Mouse (Mus musculus) brown adipose tissue, adult 24 weeks (tissue): ENCODE results near the gene Hcfc2. TPM values are rescaled to one million over a fixed set of nuclear protein-coding genes. Genes with fewer than 3 reads are reported as not detected.

Experiments
- H3K27ac ChIP-seq: fragments of 200-500 bp; replicated peaks from 2 replicates; pipeline ENCODE4 v1.5.1; 2012; ENCODE audit warnings: low read depth, mild to moderate bottlenecking, low read length
- H3K4me1 ChIP-seq: fragments of 200-500 bp; 2 replicates; pipeline ENCODE4 v1.6.1; 2012; ENCODE audit warnings: low read length, mixed read lengths; ENCODE audit not compliant: control insufficient read depth, insufficient read depth, insufficient read length
- H3K4me3 ChIP-seq: fragments of 200-500 bp; 2 replicates; pipeline ENCODE4 v1.5.1; 2012; ENCODE audit warnings: low read depth, mild to moderate bottlenecking, low read length, moderate library complexity; ENCODE audit not compliant: insufficient read depth
- polyA plus RNA-seq: library from polyadenylated mRNA; stranded (reverse); fragments of >200 nt; gene quantifications from 2 replicates; pipeline ENCODE4 v1.2.4, GENCODE M21; 2012; ENCODE audit not compliant: missing spikeins, insufficient read depth, insufficient read length

The Hcfc2 gene
- polyA plus RNA-seq: 14.1 and 19.4 TPM in 2 replicates

DNA sequence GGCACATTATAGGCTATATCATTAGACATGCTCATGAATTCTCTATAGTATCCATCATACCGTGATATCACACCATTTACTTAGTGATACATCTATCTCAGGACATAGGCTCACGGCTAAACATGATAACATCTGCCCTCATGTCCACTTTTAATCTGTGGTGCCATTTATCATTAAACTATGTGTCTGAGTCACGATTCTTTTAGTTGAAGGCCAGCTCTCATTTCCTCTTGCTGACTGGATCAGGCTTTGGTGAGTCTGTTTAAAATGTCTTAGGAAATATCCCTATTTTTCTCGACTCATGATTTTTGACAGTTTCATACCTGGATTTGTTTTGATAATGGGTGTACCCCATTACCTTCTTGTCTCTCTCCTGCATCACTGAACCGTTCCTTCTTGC is at the start of gene Hcfc2:
TSS of gene Hcfc2 (plus strand) at position 205 of the 400 bp plus-strand sequence.
- peak within 1 kb of the TSS; percentile 79 for H3K27ac ChIP-seq
- peaks cover 14% of the 10 kb centered on the region for H3K4me1 ChIP-seq

GRCm38 (mm10) chr10:82647205-82647811 is 48.7 kb upstream of the Hcfc2 start:
- H3K4me1 ChIP-seq: no peaks in the 10 kb centered on the region
- H3K4me3 ChIP-seq: no peak overlapping the region
- no peak overlapping the region for H3K27ac ChIP-seq

More for the DNA sequence above, at the start of gene Hcfc2:
- H3K4me3 ChIP-seq: no peak within 1 kb of the TSS

DNA sequence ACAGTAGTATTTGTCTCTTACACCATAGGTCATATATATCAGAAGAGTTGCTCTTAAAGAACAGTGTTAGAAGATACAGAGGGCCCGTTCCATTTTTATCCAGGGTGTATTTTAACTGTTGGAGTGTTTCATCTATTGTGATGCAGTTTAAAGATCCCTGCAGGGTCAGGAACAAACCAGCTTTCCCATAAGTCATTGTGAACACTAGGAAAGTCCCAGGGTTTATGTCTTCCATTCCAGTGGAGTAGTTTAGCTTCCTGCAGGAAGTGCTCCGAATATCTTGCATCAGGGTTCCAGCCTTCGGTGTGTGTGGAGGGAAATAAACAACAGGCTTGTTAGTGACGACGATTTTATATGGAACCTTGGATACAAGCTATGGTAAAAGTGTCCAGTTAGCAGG is 44.7 kb upstream of the Hcfc2 start:
- H3K27ac ChIP-seq: no peak overlapping the region
- H3K4me3 ChIP-seq: no peak overlapping the region
- H3K4me1 ChIP-seq: no peaks in the 10 kb centered on the region

DNA sequence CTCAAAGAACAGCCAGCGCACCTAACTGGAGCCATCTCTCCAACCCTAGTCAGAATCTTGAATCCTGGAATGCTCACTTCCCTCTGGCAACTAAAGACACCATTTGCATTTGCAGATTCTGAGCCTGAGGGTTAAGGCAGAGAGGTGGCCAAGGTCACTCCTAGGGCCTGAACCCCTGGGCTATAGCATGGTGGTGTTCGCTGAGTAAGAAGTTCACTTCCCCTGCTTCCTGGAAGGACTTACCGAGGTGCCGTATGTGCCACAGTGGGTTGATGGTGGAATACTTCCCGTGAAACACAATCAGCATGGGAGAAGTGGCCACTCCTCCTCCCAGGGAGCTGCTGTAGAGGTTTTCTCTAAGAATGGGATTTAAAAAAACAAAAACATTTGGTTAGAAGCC is 43.3 kb upstream of the Hcfc2 start:
- Histone ChIP-seq H3K27ac (no peak overlapping the region), H3K4me1 (no peaks in the 10 kb centered on the region), H3K4me3 (no peak overlapping the region)

DNA sequence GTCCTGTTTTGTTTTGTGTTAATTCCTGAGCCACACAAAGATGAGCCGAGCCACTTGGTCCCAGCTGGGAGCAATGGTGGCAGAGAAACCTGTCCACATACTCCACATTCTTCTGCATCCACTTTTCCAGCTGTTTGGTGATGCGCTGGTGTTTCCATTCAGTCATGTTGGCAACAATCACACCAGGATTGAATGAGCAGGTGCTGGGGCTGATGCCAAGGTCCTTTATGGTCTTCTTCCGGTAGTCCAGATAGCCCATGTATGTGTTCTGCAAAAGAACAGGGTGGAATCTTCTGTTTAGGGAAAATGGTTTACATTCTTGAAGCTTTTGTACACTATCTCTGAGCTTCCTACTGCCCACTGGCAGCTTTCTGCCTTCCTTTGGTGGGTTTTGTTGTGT is 41.4 kb upstream of the Hcfc2 start:
- H3K27ac ChIP-seq: no peak overlapping the region
- H3K4me1 ChIP-seq: no peaks in the 10 kb centered on the region
- no peak overlapping the region for H3K4me3 ChIP-seq

GRCm38 (mm10) chr10:82661820-82662219 is 34.1 kb upstream of the Hcfc2 start:
- no peak overlapping the region for H3K4me3 ChIP-seq
- H3K27ac ChIP-seq: no peak overlapping the region
- H3K4me1 ChIP-seq: no peaks in the 10 kb centered on the region

GRCm38 (mm10) chr10:82662267-82662990 is 33.5 kb upstream of the Hcfc2 start:
- no peaks in the 10 kb centered on the region for H3K4me1 ChIP-seq
- H3K27ac ChIP-seq: no peak overlapping the region
- H3K4me3 ChIP-seq: no peak overlapping the region

- H3K4me1 ChIP-seq: no peaks in the 10 kb centered on the region
- H3K27ac ChIP-seq: no peak overlapping the region
- H3K4me3 ChIP-seq: no peak overlapping the region
Observed at GRCm38 (mm10) chr10:82663289-82663688, 32.7 kb upstream of the Hcfc2 start.

DNA sequence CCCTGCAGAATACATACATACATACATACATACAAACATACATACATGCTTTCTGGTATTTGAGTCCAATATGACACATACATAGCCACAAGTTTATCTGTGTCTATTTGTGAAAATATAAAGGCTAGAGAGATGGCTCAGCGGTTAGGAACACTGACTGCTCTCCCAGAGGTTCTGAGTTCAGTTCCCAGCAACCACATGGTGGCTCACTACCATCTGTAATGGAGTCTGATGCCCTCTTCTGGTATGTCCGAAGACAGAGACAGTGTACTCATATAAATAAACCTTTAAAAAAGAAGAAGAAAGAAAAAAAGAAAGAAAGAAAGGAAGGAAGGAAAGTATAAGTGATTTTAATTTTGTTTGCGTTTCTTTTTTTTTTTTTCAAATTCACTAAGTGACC is 30.0 kb upstream of the Hcfc2 start:
- Histone ChIP-seq H3K4me1 (no peaks in the 10 kb centered on the region), H3K4me3 (no peak overlapping the region), H3K27ac (no peak overlapping the region)

- no peaks in the 10 kb centered on the region for H3K4me1 ChIP-seq
- H3K27ac ChIP-seq: no peak overlapping the region
- H3K4me3 ChIP-seq: no peak overlapping the region
Observed at GRCm38 (mm10) chr10:82666436-82667234, 29.3 kb upstream of the Hcfc2 start.

DNA sequence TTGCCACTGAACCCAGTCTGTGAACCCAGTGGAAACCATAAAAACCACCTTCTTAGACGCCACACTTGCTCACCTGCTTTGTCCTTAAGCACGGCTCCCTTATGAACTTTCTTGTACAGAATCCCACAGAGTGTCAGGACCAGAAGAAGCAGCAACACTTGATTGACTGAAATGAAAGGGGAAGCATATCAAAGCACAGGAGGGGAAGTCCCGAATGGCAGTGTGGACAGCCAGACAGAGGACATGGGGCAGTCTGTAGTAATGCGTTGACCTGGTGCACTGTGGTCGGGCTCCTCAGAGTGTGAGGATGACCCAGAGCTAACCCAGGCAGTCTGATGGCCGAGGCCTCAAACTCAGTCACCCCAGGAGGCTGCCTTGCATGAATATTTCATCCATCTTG is 25.8 kb upstream of the Hcfc2 start:
- Histone ChIP-seq H3K4me3 (no peak overlapping the region), H3K4me1 (no peaks in the 10 kb centered on the region), H3K27ac (no peak overlapping the region)

DNA sequence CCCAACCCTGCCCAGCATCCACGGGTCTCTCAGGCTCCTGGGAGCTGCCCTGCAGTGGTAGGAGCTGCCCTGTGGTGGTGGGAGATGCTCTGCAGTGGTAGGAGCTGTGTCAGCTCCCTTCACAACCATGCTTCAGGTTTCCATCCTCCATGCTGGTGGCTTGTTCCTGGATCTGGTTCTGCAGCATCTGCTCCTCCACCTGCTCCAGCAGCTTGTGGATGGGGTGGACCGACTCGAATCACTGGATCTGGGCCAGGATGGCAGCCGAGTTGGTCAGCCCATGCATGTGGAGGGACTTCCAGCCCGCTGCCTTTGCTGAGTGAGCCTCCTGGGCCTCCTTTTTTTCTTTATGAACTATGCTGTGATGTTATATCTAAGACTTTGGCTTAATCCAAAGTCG is 19.0 kb upstream of the Hcfc2 start:
- no peak overlapping the region for H3K4me3 ChIP-seq
- no peaks in the 10 kb centered on the region for H3K4me1 ChIP-seq
- H3K27ac ChIP-seq: no peak overlapping the region

DNA sequence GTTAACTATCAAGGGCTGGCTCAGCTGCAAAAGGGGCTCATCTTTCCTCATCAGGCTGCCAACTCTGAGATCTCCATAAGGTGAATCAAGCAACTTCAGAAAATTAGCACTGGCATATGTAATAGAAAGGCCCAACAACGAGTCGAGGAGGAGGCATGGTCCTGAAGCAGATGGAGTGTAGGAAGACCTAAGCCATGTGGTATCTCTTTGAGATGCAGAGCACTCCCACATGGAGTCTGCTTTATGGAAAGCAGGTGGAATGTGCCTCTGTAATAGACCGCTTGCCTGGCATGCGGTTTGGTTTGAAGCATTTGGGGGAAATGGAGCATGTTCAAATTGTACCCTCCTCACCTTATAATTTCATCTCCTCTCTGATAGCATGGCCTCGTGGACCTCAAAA is 15.2 kb upstream of the Hcfc2 start:
- Histone ChIP-seq H3K4me1 (no peaks in the 10 kb centered on the region), H3K4me3 (no peak overlapping the region), H3K27ac (no peak overlapping the region)

GRCm38 (mm10) chr10:82681639-82682038 is 14.3 kb upstream of the Hcfc2 start:
- Histone ChIP-seq H3K27ac (no peak overlapping the region), H3K4me3 (no peak overlapping the region), H3K4me1 (no peaks in the 10 kb centered on the region)

GRCm38 (mm10) chr10:82685440-82685839 is 10.5 kb upstream of the Hcfc2 start:
- Histone ChIP-seq H3K27ac (no peak overlapping the region), H3K4me1 (no peaks in the 10 kb centered on the region), H3K4me3 (no peak overlapping the region)
